Mouse (Mus musculus): ENCODE measurements around the gene Fam76b. TPM values are rescaled to one million over a fixed set of nuclear protein-coding genes. Genes with fewer than 3 reads are reported as not detected.

The Fam76b gene
- polyA plus RNA-seq, 1 experiment from 2014 or later = 20.3 TPM

- ATAC-seq (replicated peaks; ENCODE audit: low FRiP score, low read depth) (no peak), DNase-seq (ENCODE audit: low spot score) (no peak)
- H3K9ac ChIP-seq (ENCODE audit: low read depth, low read length) = no peak overlapping the region
- no peak for TF ChIP-seq CTCF (IDR thresholded peaks at IDR 0.05; ENCODE audit: low read depth)
- H3K27me3 ChIP-seq (ENCODE audit: insufficient read depth, low read length) = no peaks in the 10 kb centered on the region
- WGBS = 10% methylated on average over 2 of the region's 2 CpGs
- no peak overlapping the region for H3K4me2 ChIP-seq (ENCODE audit: low read length)
- no peaks in the 10 kb centered on the region for H3K36me3 ChIP-seq (ENCODE audit: insufficient read depth, low read length)
- H3K9me3 ChIP-seq (replicated peaks; ENCODE audit: low read length) = no peaks in the 10 kb centered on the region
- no peak overlapping the region for H3K4me3 ChIP-seq (replicated peaks; ENCODE audit: low read depth, low read length)
- no peak overlapping the region for H3K27ac ChIP-seq
- no peaks in the 10 kb centered on the region for H3K4me1 ChIP-seq (replicated peaks; ENCODE audit: insufficient read depth, low read length)
Observed at GRCm38 (mm10) chr9:13882478-13882877, 55.0 kb downstream of the Fam76b start.

- TF ChIP-seq CTCF (IDR thresholded peaks at IDR 0.05; ENCODE audit: low read depth) = no peak
- ATAC-seq (replicated peaks; ENCODE audit: low FRiP score, low read depth) (no peak), DNase-seq (ENCODE audit: low spot score) (no peak)
- Histone ChIP-seq H3K4me3 (replicated peaks; ENCODE audit: low read depth, low read length) (no peak overlapping the region), H3K36me3 (ENCODE audit: insufficient read depth, low read length) (no peaks in the 10 kb centered on the region), H3K4me1 (replicated peaks; ENCODE audit: insufficient read depth, low read length) (no peaks in the 10 kb centered on the region), H3K4me2 (ENCODE audit: low read length) (no peak overlapping the region), H3K9me3 (replicated peaks; ENCODE audit: low read length) (no peaks in the 10 kb centered on the region), H3K9ac (ENCODE audit: low read depth, low read length) (no peak overlapping the region), H3K27me3 (ENCODE audit: insufficient read depth, low read length) (no peaks in the 10 kb centered on the region), H3K27ac (no peak overlapping the region)
- WGBS = 76% methylated on average over 5 of the region's 5 CpGs
Observed at GRCm38 (mm10) chr9:13888981-13889380, 61.5 kb downstream of the Fam76b start.

- Histone ChIP-seq H3K4me3 (replicated peaks; ENCODE audit: low read depth, low read length) (no peak overlapping the region), H3K4me2 (ENCODE audit: low read length) (no peak overlapping the region), H3K27ac (no peak overlapping the region), H3K27me3 (ENCODE audit: insufficient read depth, low read length) (no peaks in the 10 kb centered on the region), H3K4me1 (replicated peaks; ENCODE audit: insufficient read depth, low read length) (no peaks in the 10 kb centered on the region), H3K9ac (ENCODE audit: low read depth, low read length) (no peak overlapping the region), H3K9me3 (replicated peaks; ENCODE audit: low read length) (no peaks in the 10 kb centered on the region), H3K36me3 (ENCODE audit: insufficient read depth, low read length) (no peaks in the 10 kb centered on the region)
- WGBS = 5% methylated on average over 9 of the region's 9 CpGs
- peak; percentile 93 for DNase-seq (ENCODE audit: low spot score)
- TF ChIP-seq CTCF (IDR thresholded peaks at IDR 0.05; ENCODE audit: low read depth) = peak; percentile 93
- peak; percentile 85 for ATAC-seq (replicated peaks; ENCODE audit: low FRiP score, low read depth)
Observed at GRCm38 (mm10) chr9:13889657-13890056, 62.1 kb downstream of the Fam76b start.

GRCm38 (mm10) chr9:13890171-13890570 lies 62.7 kb downstream of the Fam76b start:
- ATAC-seq (replicated peaks; ENCODE audit: low FRiP score, low read depth) = 0 out of 2 replicates have a peak, but pooled peaks have one; percentile 7
- Histone ChIP-seq H3K9me3 (replicated peaks; ENCODE audit: low read length) (no peaks in the 10 kb centered on the region), H3K36me3 (ENCODE audit: insufficient read depth, low read length) (no peaks in the 10 kb centered on the region), H3K4me1 (replicated peaks; ENCODE audit: insufficient read depth, low read length) (no peaks in the 10 kb centered on the region), H3K9ac (ENCODE audit: low read depth, low read length) (no peak overlapping the region), H3K4me3 (replicated peaks; ENCODE audit: low read depth, low read length) (no peak overlapping the region), H3K4me2 (ENCODE audit: low read length) (no peak overlapping the region), H3K27me3 (ENCODE audit: insufficient read depth, low read length) (no peaks in the 10 kb centered on the region), H3K27ac (no peak overlapping the region)
- no peak for DNase-seq (ENCODE audit: low spot score)
- no peak for TF ChIP-seq CTCF (IDR thresholded peaks at IDR 0.05; ENCODE audit: low read depth)
- 50% methylated on average over 5 of the region's 5 CpGs for WGBS

GRCm38 (mm10) chr9:13891888-13892287 lies 64.4 kb downstream of the Fam76b start:
- 95% methylated on average over 6 of the region's 6 CpGs for WGBS
- H3K4me2 ChIP-seq (ENCODE audit: low read length) = no peak overlapping the region
- no peaks in the 10 kb centered on the region for H3K9me3 ChIP-seq (replicated peaks; ENCODE audit: low read length)
- no peaks in the 10 kb centered on the region for H3K36me3 ChIP-seq (ENCODE audit: insufficient read depth, low read length)
- H3K27me3 ChIP-seq (ENCODE audit: insufficient read depth, low read length) = no peaks in the 10 kb centered on the region
- DNase-seq (ENCODE audit: low spot score) = no peak
- no peak overlapping the region for H3K4me3 ChIP-seq (replicated peaks; ENCODE audit: low read depth, low read length)
- H3K27ac ChIP-seq = no peak overlapping the region
- TF ChIP-seq CTCF (IDR thresholded peaks at IDR 0.05; ENCODE audit: low read depth) = peak; percentile 27; the same call in 1 of the 2 replicates
- no peaks in the 10 kb centered on the region for H3K4me1 ChIP-seq (replicated peaks; ENCODE audit: insufficient read depth, low read length)
- ATAC-seq (replicated peaks; ENCODE audit: low FRiP score, low read depth) = no peak
- no peak overlapping the region for H3K9ac ChIP-seq (ENCODE audit: low read depth, low read length)

GRCm38 (mm10) chr9:13893044-13893443 lies 65.5 kb downstream of the Fam76b start:
- no peaks in the 10 kb centered on the region for H3K36me3 ChIP-seq (ENCODE audit: insufficient read depth, low read length)
- no peaks in the 10 kb centered on the region for H3K9me3 ChIP-seq (replicated peaks; ENCODE audit: low read length)
- DNase-seq (ENCODE audit: low spot score) = no peak
- no peak for TF ChIP-seq CTCF (IDR thresholded peaks at IDR 0.05; ENCODE audit: low read depth)
- H3K4me3 ChIP-seq (replicated peaks; ENCODE audit: low read depth, low read length) = no peak overlapping the region
- no peak overlapping the region for H3K4me2 ChIP-seq (ENCODE audit: low read length)
- no peaks in the 10 kb centered on the region for H3K4me1 ChIP-seq (replicated peaks; ENCODE audit: insufficient read depth, low read length)
- no peak for ATAC-seq (replicated peaks; ENCODE audit: low FRiP score, low read depth)
- H3K27ac ChIP-seq = no peak overlapping the region
- 65% methylated on average over 4 of the region's 4 CpGs for WGBS
- H3K27me3 ChIP-seq (ENCODE audit: insufficient read depth, low read length) = no peaks in the 10 kb centered on the region
- no peak overlapping the region for H3K9ac ChIP-seq (ENCODE audit: low read depth, low read length)

- Histone ChIP-seq H3K36me3 (ENCODE audit: insufficient read depth, low read length) (no peaks in the 10 kb centered on the region), H3K27ac (no peak overlapping the region), H3K4me2 (ENCODE audit: low read length) (no peak overlapping the region), H3K9me3 (replicated peaks; ENCODE audit: low read length) (no peaks in the 10 kb centered on the region), H3K4me1 (replicated peaks; ENCODE audit: insufficient read depth, low read length) (no peaks in the 10 kb centered on the region), H3K9ac (ENCODE audit: low read depth, low read length) (no peak overlapping the region), H3K4me3 (replicated peaks; ENCODE audit: low read depth, low read length) (no peak overlapping the region), H3K27me3 (ENCODE audit: insufficient read depth, low read length) (no peaks in the 10 kb centered on the region)
- WGBS = 43% methylated on average over 8 of the region's 8 CpGs
- ATAC-seq (replicated peaks; ENCODE audit: low FRiP score, low read depth) (no peak), DNase-seq (ENCODE audit: low spot score) (no peak)
- no peak for TF ChIP-seq CTCF (IDR thresholded peaks at IDR 0.05; ENCODE audit: low read depth)
Observed at GRCm38 (mm10) chr9:13894491-13894890, 67.0 kb downstream of the Fam76b start.
